Mouse (Mus musculus): ENCODE measurements at regions not wholly inside any gene's neighbourhood (a gene's known extent, or its start where the extent isn't known, plus 50 kb on each side); places are given as distances from the start of the nearest gene placed in this dataset.

DNA sequence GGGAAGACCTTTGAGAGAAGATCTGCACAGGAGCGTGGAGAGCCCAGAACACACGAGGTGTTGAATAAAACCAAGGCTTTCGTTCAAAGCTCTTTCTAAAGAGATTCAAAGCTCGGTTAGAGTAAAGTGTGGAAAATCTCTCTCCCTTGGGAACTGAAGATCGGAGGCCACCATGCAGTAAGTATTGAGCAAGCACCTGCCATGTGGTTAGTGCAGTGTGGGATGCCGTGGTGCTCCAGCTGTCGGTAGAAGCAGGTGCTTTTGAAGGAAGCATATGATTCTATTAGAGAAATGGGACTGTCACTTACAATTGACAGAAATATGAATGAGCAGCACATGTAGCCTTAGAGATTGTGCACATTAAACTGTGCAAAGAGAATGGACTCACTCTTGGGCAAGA, 108.5 kb upstream of the Dusp10 start:
- Histone ChIP-seq H3K4me1 (ENCODE audit: control insufficient read depth, insufficient read depth, low read length) (no peaks in the 10 kb centered on the region), H3K27me3 (ENCODE audit: control insufficient read depth, insufficient read depth, low read length) (no peaks in the 10 kb centered on the region), H3K27ac (replicated peaks; ENCODE audit: low read depth, low read length) (no peak overlapping the region), H3K4me2 (ENCODE audit: low read length) (no peak overlapping the region), H3K9me3 (ENCODE audit: control insufficient read depth, low read length) (no peaks in the 10 kb centered on the region), H3K36me3 (ENCODE audit: control insufficient read depth, insufficient read depth, low read length) (no peaks in the 10 kb centered on the region), H3K4me3 (replicated peaks; ENCODE audit: low read depth, low read length) (no peak overlapping the region), H3K9ac (replicated peaks; ENCODE audit: low read length) (no peak overlapping the region)
- DNase-seq (no peak), ATAC-seq (ENCODE audit: low FRiP score, low TSS enrichment) (no peak)
- WGBS, result 87% methylated on average over 7 of the region's 7 CpGs

DNA sequence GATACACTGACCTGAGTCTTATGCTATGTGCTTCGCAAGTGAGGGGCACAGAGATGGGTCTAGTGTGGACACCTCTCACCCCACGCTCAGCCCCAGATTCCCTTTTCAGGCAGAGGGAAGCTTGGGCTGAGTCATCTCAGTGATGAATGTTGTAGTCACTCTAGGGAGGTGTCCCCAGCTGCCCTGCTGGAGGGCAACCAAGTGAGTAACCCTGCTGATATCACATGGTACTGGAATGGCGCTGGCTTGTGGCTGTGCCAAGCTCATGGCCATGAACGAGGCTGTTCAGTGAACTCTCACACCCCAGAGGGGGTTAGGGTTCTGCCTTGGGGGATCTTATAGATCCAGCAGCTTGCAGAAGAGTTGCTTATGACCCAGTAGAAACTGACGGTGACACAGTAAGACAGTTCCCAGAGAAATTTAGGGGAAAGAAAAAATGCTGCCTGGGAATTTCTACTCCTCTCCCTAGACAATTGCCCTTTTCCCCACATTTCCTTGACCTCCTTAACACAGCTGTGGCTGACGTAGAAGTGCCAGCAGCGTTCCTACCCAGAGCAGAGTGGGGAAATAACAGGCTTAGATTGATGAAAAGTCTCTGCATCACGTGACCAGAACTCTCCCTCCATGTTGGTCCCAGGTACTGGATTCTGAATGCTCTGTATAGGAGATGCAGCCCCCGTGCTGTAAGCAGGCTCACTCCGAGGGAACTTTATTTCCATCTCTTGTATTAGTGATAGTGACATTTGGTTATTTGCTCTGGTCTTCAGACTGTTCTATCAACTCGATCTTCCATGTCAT, 107.6 kb upstream of the Dusp10 start:
- H3K4me2 ChIP-seq (ENCODE audit: low read length), result no peak overlapping the region
- ATAC-seq (ENCODE audit: low FRiP score, low TSS enrichment), result no peak
- H3K27me3 ChIP-seq (ENCODE audit: control insufficient read depth, insufficient read depth, low read length), result no peaks in the 10 kb centered on the region
- H3K4me3 ChIP-seq (replicated peaks; ENCODE audit: low read depth, low read length), result no peak overlapping the region
- DNase-seq, result no peak
- 85% methylated on average over 11 of the region's 11 CpGs for WGBS
- no peaks in the 10 kb centered on the region for H3K9me3 ChIP-seq (ENCODE audit: control insufficient read depth, low read length)
- no peaks in the 10 kb centered on the region for H3K4me1 ChIP-seq (ENCODE audit: control insufficient read depth, insufficient read depth, low read length)
- H3K36me3 ChIP-seq (ENCODE audit: control insufficient read depth, insufficient read depth, low read length), result no peaks in the 10 kb centered on the region
- no peak overlapping the region for H3K9ac ChIP-seq (replicated peaks; ENCODE audit: low read length)
- H3K27ac ChIP-seq (replicated peaks; ENCODE audit: low read depth, low read length), result no peak overlapping the region

DNA sequence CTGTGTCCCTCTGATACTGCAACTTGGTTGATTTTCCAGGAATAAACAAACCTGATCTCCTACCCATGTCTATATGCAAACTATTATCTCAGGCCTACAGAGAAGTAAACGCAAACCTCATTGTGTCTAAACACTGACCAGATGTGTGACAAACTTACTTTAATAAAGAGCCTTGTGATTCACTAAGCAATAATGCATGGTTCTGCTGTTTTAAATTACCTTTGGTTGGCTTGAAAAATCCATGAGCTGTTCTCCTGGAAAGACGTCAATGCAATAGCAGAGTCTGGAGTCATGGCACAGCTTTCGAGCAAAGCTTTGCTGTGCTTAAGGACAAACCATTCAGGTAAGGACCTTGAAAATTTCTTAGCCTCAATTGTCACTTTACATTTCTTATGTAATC, 95.4 kb upstream of the Dusp10 start:
- no peaks in the 10 kb centered on the region for H3K9me3 ChIP-seq (ENCODE audit: control insufficient read depth, low read length)
- no peaks in the 10 kb centered on the region for H3K36me3 ChIP-seq (ENCODE audit: control insufficient read depth, insufficient read depth, low read length)
- ATAC-seq (ENCODE audit: low FRiP score, low TSS enrichment) (no peak), DNase-seq (no peak)
- H3K4me1 ChIP-seq (ENCODE audit: control insufficient read depth, insufficient read depth, low read length), result no peaks in the 10 kb centered on the region
- no peaks in the 10 kb centered on the region for H3K27me3 ChIP-seq (ENCODE audit: control insufficient read depth, insufficient read depth, low read length)
- 95% methylated on average over 3 of the region's 3 CpGs for WGBS
- H3K4me3 ChIP-seq (replicated peaks; ENCODE audit: low read depth, low read length), result no peak overlapping the region
- no peak overlapping the region for H3K9ac ChIP-seq (replicated peaks; ENCODE audit: low read length)
- H3K4me2 ChIP-seq (ENCODE audit: low read length), result no peak overlapping the region
- no peak overlapping the region for H3K27ac ChIP-seq (replicated peaks; ENCODE audit: low read depth, low read length)

DNA sequence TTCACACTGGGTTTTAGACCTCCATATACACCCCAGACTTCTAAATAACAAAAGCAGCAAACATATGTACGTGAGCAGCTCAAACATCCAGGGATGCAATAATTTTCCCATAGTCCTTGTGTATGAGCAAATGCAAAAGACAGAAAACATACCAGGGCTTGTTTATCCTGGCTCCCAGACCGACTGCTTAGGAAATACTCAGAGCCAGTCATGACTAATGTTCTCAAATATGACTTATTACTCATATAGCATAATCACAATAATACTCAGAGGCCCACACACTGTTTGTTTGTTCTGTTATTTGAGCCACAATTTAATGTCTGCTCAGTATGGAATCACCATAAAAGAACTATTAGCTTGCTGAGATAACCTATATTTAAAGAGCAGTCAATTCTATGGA, 91.8 kb upstream of the Dusp10 start:
- ATAC-seq (ENCODE audit: low FRiP score, low TSS enrichment), result no peak
- no peaks in the 10 kb centered on the region for H3K36me3 ChIP-seq (ENCODE audit: control insufficient read depth, insufficient read depth, low read length)
- H3K27ac ChIP-seq (replicated peaks; ENCODE audit: low read depth, low read length), result no peak overlapping the region
- no peak overlapping the region for H3K4me2 ChIP-seq (ENCODE audit: low read length)
- H3K27me3 ChIP-seq (ENCODE audit: control insufficient read depth, insufficient read depth, low read length), result no peaks in the 10 kb centered on the region
- DNase-seq, result no peak
- whole genome bisulfite sequencing, result 78% methylated on average over 2 of the region's 2 CpGs
- no peak overlapping the region for H3K9ac ChIP-seq (replicated peaks; ENCODE audit: low read length)
- no peaks in the 10 kb centered on the region for H3K9me3 ChIP-seq (ENCODE audit: control insufficient read depth, low read length)
- no peaks in the 10 kb centered on the region for H3K4me1 ChIP-seq (ENCODE audit: control insufficient read depth, insufficient read depth, low read length)
- no peak overlapping the region for H3K4me3 ChIP-seq (replicated peaks; ENCODE audit: low read depth, low read length)

DNA sequence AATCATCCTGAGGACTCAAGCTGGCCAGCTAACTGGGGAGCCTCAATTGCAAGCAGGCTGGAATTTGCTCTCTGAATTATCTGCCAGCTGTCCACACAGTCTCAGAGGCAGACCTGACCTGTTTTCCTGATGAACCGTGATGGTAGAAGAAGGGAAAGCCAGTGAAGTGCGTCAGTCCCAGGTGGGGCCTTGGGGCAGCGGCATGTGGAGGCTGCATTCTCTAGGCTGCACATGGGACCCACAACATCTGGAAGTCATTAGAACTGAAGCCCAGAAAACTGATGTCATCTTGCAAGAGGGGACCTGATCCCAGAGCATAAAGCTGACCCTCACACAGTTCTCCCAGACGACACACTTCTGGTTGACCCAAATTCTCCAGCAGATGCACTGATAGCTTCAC, 84.6 kb upstream of the Dusp10 start:
- DNase-seq, result no peak
- no peak overlapping the region for H3K4me2 ChIP-seq (ENCODE audit: low read length)
- H3K27ac ChIP-seq (replicated peaks; ENCODE audit: low read depth, low read length), result no peak overlapping the region
- ATAC-seq (ENCODE audit: low FRiP score, low TSS enrichment), result no peak
- H3K27me3 ChIP-seq (ENCODE audit: control insufficient read depth, insufficient read depth, low read length), result no peaks in the 10 kb centered on the region
- H3K9me3 ChIP-seq (ENCODE audit: control insufficient read depth, low read length), result no peaks in the 10 kb centered on the region
- no peak overlapping the region for H3K9ac ChIP-seq (replicated peaks; ENCODE audit: low read length)
- whole genome bisulfite sequencing, result 84% methylated on average over 4 of the region's 4 CpGs
- H3K4me1 ChIP-seq (ENCODE audit: control insufficient read depth, insufficient read depth, low read length), result no peaks in the 10 kb centered on the region
- no peak overlapping the region for H3K4me3 ChIP-seq (replicated peaks; ENCODE audit: low read depth, low read length)
- H3K36me3 ChIP-seq (ENCODE audit: control insufficient read depth, insufficient read depth, low read length), result no peaks in the 10 kb centered on the region

DNA sequence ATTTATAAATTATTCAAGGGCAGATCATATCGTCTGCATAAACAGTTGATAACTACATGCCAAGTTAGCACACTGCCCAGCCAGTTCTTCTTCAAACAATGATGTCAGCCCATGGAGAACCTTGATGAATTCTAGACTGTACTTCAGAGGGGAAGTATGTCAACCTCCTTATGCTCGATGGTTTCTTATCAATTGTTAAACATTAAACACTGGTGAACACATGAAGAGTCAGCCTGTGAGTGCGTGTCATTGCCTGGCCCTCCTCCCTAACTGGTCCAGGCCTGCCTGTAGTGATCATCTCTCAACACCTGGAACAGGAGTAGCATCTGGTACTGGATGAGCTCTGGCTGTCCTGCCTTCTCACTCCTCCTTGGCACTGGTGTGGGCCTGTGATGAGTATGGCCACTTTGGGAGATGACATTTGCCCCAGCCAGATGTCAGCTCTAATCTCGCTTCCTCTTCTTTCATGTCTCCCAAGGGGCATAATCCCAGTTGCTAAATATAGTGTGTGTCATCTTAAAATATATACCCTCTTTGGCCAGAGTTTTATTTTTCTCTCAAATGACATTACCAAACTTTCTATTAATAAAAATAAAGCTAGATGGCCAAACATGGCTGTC, 82.6 kb upstream of the Dusp10 start:
- Histone ChIP-seq H3K4me2 (ENCODE audit: low read length) (no peak overlapping the region), H3K9me3 (ENCODE audit: control insufficient read depth, low read length) (no peaks in the 10 kb centered on the region), H3K4me3 (replicated peaks; ENCODE audit: low read depth, low read length) (no peak overlapping the region), H3K9ac (replicated peaks; ENCODE audit: low read length) (no peak overlapping the region), H3K27me3 (ENCODE audit: control insufficient read depth, insufficient read depth, low read length) (no peaks in the 10 kb centered on the region), H3K27ac (replicated peaks; ENCODE audit: low read depth, low read length) (no peak overlapping the region), H3K36me3 (ENCODE audit: control insufficient read depth, insufficient read depth, low read length) (no peaks in the 10 kb centered on the region), H3K4me1 (ENCODE audit: control insufficient read depth, insufficient read depth, low read length) (no peaks in the 10 kb centered on the region)
- ATAC-seq (ENCODE audit: low FRiP score, low TSS enrichment) (no peak), DNase-seq (no peak)
- 93% methylated on average over 4 of the region's 4 CpGs for WGBS

DNA sequence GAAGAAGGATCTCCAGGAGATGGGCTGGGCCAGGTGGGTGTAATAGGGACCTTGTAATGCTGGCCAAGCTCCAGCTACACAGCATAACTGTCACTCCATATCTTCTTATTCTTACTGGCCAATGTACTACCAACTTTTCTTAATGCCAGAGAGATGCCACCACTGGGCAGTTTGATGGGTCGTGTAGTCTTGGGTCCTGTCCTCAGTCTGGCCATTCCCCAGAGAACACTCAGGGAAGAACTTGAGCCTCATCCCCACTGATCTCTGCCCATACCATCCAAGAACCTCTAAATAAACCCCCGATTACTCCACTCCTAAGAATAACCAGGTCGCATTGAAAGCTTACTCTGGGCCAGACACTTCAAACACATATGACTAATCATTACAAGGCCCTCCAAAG, 82.0 kb upstream of the Dusp10 start:
- Histone ChIP-seq H3K4me1 (ENCODE audit: control insufficient read depth, insufficient read depth, low read length) (no peaks in the 10 kb centered on the region), H3K9ac (replicated peaks; ENCODE audit: low read length) (no peak overlapping the region), H3K36me3 (ENCODE audit: control insufficient read depth, insufficient read depth, low read length) (no peaks in the 10 kb centered on the region), H3K27ac (replicated peaks; ENCODE audit: low read depth, low read length) (no peak overlapping the region), H3K4me3 (replicated peaks; ENCODE audit: low read depth, low read length) (no peak overlapping the region), H3K9me3 (ENCODE audit: control insufficient read depth, low read length) (no peaks in the 10 kb centered on the region), H3K27me3 (ENCODE audit: control insufficient read depth, insufficient read depth, low read length) (no peaks in the 10 kb centered on the region), H3K4me2 (ENCODE audit: low read length) (no peak overlapping the region)
- no peak for DNase-seq
- no peak for ATAC-seq (ENCODE audit: low FRiP score, low TSS enrichment)
- 63% methylated on average over 3 of the region's 3 CpGs for WGBS

DNA sequence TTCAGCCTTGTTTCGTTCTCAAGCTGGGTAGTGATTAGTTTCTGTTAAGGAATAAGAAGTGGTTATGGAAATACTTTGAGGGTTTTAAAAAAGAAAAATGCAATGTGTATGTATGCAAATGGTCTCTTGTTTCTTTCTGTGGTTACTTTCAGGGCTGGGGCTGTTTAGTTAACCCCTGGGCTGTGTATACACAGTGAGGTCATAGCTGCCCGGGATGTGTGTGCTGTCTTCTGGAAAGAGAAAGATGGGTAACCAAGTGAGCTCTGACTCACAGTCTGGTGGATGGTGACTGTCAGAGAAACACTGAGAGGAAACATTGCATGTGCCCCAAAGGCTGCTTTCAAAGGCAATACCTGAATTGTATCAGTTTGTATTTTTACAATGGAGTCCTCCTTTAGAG, 79.3 kb upstream of the Dusp10 start:
- no peak for DNase-seq
- 88% methylated on average over 2 of the region's 2 CpGs for WGBS

DNA sequence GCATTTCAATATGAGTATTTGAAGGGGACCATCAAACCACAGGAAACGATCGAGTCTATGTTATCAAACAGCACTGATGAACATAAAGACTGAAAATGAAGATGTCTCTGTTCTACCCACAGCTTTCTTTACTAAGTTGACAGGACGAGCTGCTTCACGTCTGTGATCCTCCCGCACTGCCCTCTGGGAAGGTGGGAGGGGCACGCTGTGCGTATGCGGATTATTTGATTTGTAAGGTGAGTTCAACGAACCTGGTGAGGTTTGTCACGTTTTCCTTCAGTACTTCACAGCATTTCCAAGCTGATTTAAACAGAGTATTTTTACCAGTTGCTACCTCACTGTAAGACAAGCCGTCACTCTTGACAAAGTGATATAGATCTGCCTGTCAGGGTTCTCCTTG, 75.9 kb upstream of the Dusp10 start:
- no peaks in the 10 kb centered on the region for H3K27me3 ChIP-seq (ENCODE audit: control insufficient read depth, insufficient read depth, low read length)
- 91% methylated on average over 11 of the region's 11 CpGs for WGBS
- H3K4me3 ChIP-seq (replicated peaks; ENCODE audit: low read depth, low read length), result no peak overlapping the region
- no peaks in the 10 kb centered on the region for H3K36me3 ChIP-seq (ENCODE audit: control insufficient read depth, insufficient read depth, low read length)
- H3K9me3 ChIP-seq (ENCODE audit: control insufficient read depth, low read length), result no peaks in the 10 kb centered on the region
- DNase-seq, result no peak
- no peak overlapping the region for H3K4me2 ChIP-seq (ENCODE audit: low read length)
- no peak overlapping the region for H3K27ac ChIP-seq (replicated peaks; ENCODE audit: low read depth, low read length)
- H3K4me1 ChIP-seq (ENCODE audit: control insufficient read depth, insufficient read depth, low read length), result no peaks in the 10 kb centered on the region
- no peak overlapping the region for H3K9ac ChIP-seq (replicated peaks; ENCODE audit: low read length)
- ATAC-seq (ENCODE audit: low FRiP score, low TSS enrichment), result no peak

More for the DNA sequence above, 79.3 kb upstream of the Dusp10 start:
- no peak overlapping the region for H3K4me2 ChIP-seq (ENCODE audit: low read length)
- H3K27ac ChIP-seq (replicated peaks; ENCODE audit: low read depth, low read length), result no peak overlapping the region
- H3K9ac ChIP-seq (replicated peaks; ENCODE audit: low read length), result no peak overlapping the region
- ATAC-seq (ENCODE audit: low FRiP score, low TSS enrichment), result no peak
- no peaks in the 10 kb centered on the region for H3K4me1 ChIP-seq (ENCODE audit: control insufficient read depth, insufficient read depth, low read length)
- H3K27me3 ChIP-seq (ENCODE audit: control insufficient read depth, insufficient read depth, low read length), result no peaks in the 10 kb centered on the region
- no peak overlapping the region for H3K4me3 ChIP-seq (replicated peaks; ENCODE audit: low read depth, low read length)
- H3K36me3 ChIP-seq (ENCODE audit: control insufficient read depth, insufficient read depth, low read length), result no peaks in the 10 kb centered on the region
- H3K9me3 ChIP-seq (ENCODE audit: control insufficient read depth, low read length), result no peaks in the 10 kb centered on the region

Measured in midbrain, embryonic 14.5 days (tissue).